Mouse (Mus musculus): Measurements from ENCODE around the gene Henmt1.
A peak's percentile ranks its signal among the peaks of the same experiment; 100 is the strongest.

Henmt1 gene

GRCm38 (mm10) chr3:108939573-108939972 is at the start of gene Henmt1:
Henmt1 (plus strand) TSS chr3:108939873.
- DNase-seq, result no peak

- DNase-seq, result no peak
Measured at GRCm38 (mm10) chr3:108889908-108890307, 49.8 kb upstream of the Henmt1 start, which contains the start of gene Fndc7. Fndc7 (minus strand) TSS chr3:108890008.

- no peak for DNase-seq
Measured at GRCm38 (mm10) chr3:108892080-108892479, 47.6 kb upstream of the Henmt1 start.

- no peak for DNase-seq
Measured at GRCm38 (mm10) chr3:108892914-108893313, 46.8 kb upstream of the Henmt1 start.

- no peak for DNase-seq
Measured at GRCm38 (mm10) chr3:108898640-108899039, 41.0 kb upstream of the Henmt1 start.

GRCm38 (mm10) chr3:108900147-108900546 is 39.5 kb upstream of the Henmt1 start:
- DNase-seq, result no peak

GRCm38 (mm10) chr3:108900681-108901080 is 39.0 kb upstream of the Henmt1 start:
- DNase-seq, result no peak

GRCm38 (mm10) chr3:108902038-108902437 is 37.6 kb upstream of the Henmt1 start:
- no peak for DNase-seq

- DNase-seq, result no peak
Measured at GRCm38 (mm10) chr3:108902934-108903333, 36.7 kb upstream of the Henmt1 start.

- DNase-seq, result peak; percentile 22 to 41
Measured at GRCm38 (mm10) chr3:108910303-108911080, 29.2 kb upstream of the Henmt1 start.

- peak; percentile 66 to 86 for DNase-seq
Measured at GRCm38 (mm10) chr3:108911081-108911547, 28.6 kb upstream of the Henmt1 start.

GRCm38 (mm10) chr3:108911548-108912413 is 27.9 kb upstream of the Henmt1 start, which contains the start of gene Prpf38b:
Prpf38b (minus strand) TSS chr3:108911727.
- DNase-seq, result peak; percentile 97 to 98

GRCm38 (mm10) chr3:108915999-108916398 is 23.7 kb upstream of the Henmt1 start:
- DNase-seq, result no peak

GRCm38 (mm10) chr3:108916857-108917256 is 22.8 kb upstream of the Henmt1 start:
- DNase-seq, result no peak

GRCm38 (mm10) chr3:108917986-108918385 is 21.7 kb upstream of the Henmt1 start:
- no peak for DNase-seq

- DNase-seq, result no peak
Measured at GRCm38 (mm10) chr3:108918852-108919251, 20.8 kb upstream of the Henmt1 start.

GRCm38 (mm10) chr3:108920442-108921070 is 19.1 kb upstream of the Henmt1 start:
- DNase-seq, result no peak

- no peak for DNase-seq
Measured at GRCm38 (mm10) chr3:108921822-108922221, 17.9 kb upstream of the Henmt1 start.

- DNase-seq, result no peak
Measured at GRCm38 (mm10) chr3:108925677-108926076, 14.0 kb upstream of the Henmt1 start.

GRCm38 (mm10) chr3:108926308-108926707 is 13.4 kb upstream of the Henmt1 start:
- no peak for DNase-seq

- DNase-seq, result no peak
Measured at GRCm38 (mm10) chr3:108933557-108933956, 6.1 kb upstream of the Henmt1 start.

GRCm38 (mm10) chr3:108938691-108939090 is 982 bp upstream of the Henmt1 start:
- DNase-seq, result no peak

Measured in kidney, postnatal 4 days (tissue).